Mouse (Mus musculus): ENCODE results near the gene Thap4. TPM values are rescaled to one million over a fixed set of nuclear protein-coding genes. Genes with fewer than 3 reads are reported as not detected.

Gene Thap4
- total RNA-seq, 2 experiments from 2014 or later, result 61.4 to 61.9 TPM

Other genes with a start within 250 kb of the Thap4 start
- 10 to 100 TPM; 19.3 to 22.9 TPM for gene Farp2, start 242.8 kb downstream of the Thap4 start, total RNA-seq (2021)
- 100 to 1,000 TPM; 164 to 171 TPM for gene Stk25, start 96.2 kb downstream of the Thap4 start, total RNA-seq (2021)
- 10 to 100 TPM; 22.5 to 25.4 TPM for gene Bok, start 69.2 kb downstream of the Thap4 start, total RNA-seq (2021)
- 10 to 100 TPM; 79.9 to 87.1 TPM for gene Atg4b, start 3.4 kb downstream of the Thap4 start, total RNA-seq (2021)
- 100 to 1,000 TPM; 112 to 121 TPM for gene Dtymk, start 47.1 kb upstream of the Thap4 start, total RNA-seq (2021)
- 10 to 100 TPM; 20.4 to 21.9 TPM for gene Ing5, start 49.1 kb upstream of the Thap4 start, total RNA-seq (2021)
- gene D2hgdh, start 70.0 kb upstream of the Thap4 start, total RNA-seq (2021), result 10 to 100 TPM; 40.9 to 41.9 TPM
- not detected for gene Gal3st2, start 106.4 kb upstream of the Thap4 start, total RNA-seq (2021)
- gene Gal3st2b, start 163.4 kb upstream of the Thap4 start, total RNA-seq (2021), result under 1 TPM in 1 of 2 experiments, not detected in 1; 0.45 TPM
- gene Gal3st2c, start 235.6 kb upstream of the Thap4 start, total RNA-seq (2021), result under 1 TPM; 0.08 to 0.11 TPM

Measured in adrenal gland, postnatal 4 days (tissue).